Mouse (Mus musculus): Measurements from ENCODE around the gene Tle1. TPM values are rescaled to one million over a fixed set of nuclear protein-coding genes. Genes with fewer than 3 reads are reported as not detected.

Gene Tle1
- polyA plus RNA-seq, 1 experiment = 25.1 TPM

- no peak for TF ChIP-seq CTCF (IDR thresholded peaks at IDR 0.05; ENCODE audit: borderline replicate concordance, insufficient read depth, low read depth, low read length)
- TF ChIP-seq POLR2A (IDR thresholded peaks at IDR 0.05; ENCODE audit: borderline replicate concordance, insufficient read depth, low read length) = no peak
- Histone ChIP-seq H3K4me1 (ENCODE audit: control insufficient read depth, insufficient read depth, low read length) (no peaks in the 10 kb centered on the region), H3K27ac (ENCODE audit: insufficient read depth, low read length) (no peak overlapping the region), H3K4me3 (replicated peaks; ENCODE audit: insufficient read depth, low read depth, low read length) (no peak overlapping the region), H3K27me3 (ENCODE audit: control insufficient read depth, insufficient read depth, low read length) (no peaks in the 10 kb centered on the region)
- DNase-seq = no peak
- 63% methylated on average over 11 of the region's 11 CpGs for WGBS
These were observed 62.2 kb downstream of the Tle1 start for GRCm38 (mm10) chr4:72138264-72139080.

GRCm38 (mm10) chr4:72132646-72133045 lies 68.1 kb downstream of the Tle1 start:
- TF ChIP-seq POLR2A (IDR thresholded peaks at IDR 0.05; ENCODE audit: borderline replicate concordance, insufficient read depth, low read length) (no peak), CTCF (IDR thresholded peaks at IDR 0.05; ENCODE audit: borderline replicate concordance, insufficient read depth, low read depth, low read length) (no peak)
- no peak for DNase-seq

GRCm38 (mm10) chr4:72127596-72127995 lies 73.1 kb downstream of the Tle1 start:
- 62% methylated on average over 2 of the region's 2 CpGs for WGBS
- TF ChIP-seq POLR2A (IDR thresholded peaks at IDR 0.05; ENCODE audit: borderline replicate concordance, insufficient read depth, low read length) = no peak
- no peak for TF ChIP-seq CTCF (IDR thresholded peaks at IDR 0.05; ENCODE audit: borderline replicate concordance, insufficient read depth, low read depth, low read length)
- Histone ChIP-seq H3K27me3 (ENCODE audit: control insufficient read depth, insufficient read depth, low read length) (no peaks in the 10 kb centered on the region), H3K4me3 (replicated peaks; ENCODE audit: insufficient read depth, low read depth, low read length) (no peak overlapping the region), H3K4me1 (ENCODE audit: control insufficient read depth, insufficient read depth, low read length) (no peaks in the 10 kb centered on the region), H3K27ac (ENCODE audit: insufficient read depth, low read length) (no peak overlapping the region)
- DNase-seq = no peak

More at GRCm38 (mm10) chr4:72132646-72133045, 68.1 kb downstream of the Tle1 start:
- H3K4me1 ChIP-seq (ENCODE audit: control insufficient read depth, insufficient read depth, low read length) = no peaks in the 10 kb centered on the region
- H3K27me3 ChIP-seq (ENCODE audit: control insufficient read depth, insufficient read depth, low read length) = no peaks in the 10 kb centered on the region
- no peak overlapping the region for H3K4me3 ChIP-seq (replicated peaks; ENCODE audit: insufficient read depth, low read depth, low read length)
- WGBS = 80% methylated on average over 3 of the region's 3 CpGs
- no peak overlapping the region for H3K27ac ChIP-seq (ENCODE audit: insufficient read depth, low read length)

GRCm38 (mm10) chr4:72124790-72125189 lies 75.9 kb downstream of the Tle1 start:
- no peak for DNase-seq
- no peaks in the 10 kb centered on the region for H3K27me3 ChIP-seq (ENCODE audit: control insufficient read depth, insufficient read depth, low read length)
- no peak overlapping the region for H3K4me3 ChIP-seq (replicated peaks; ENCODE audit: insufficient read depth, low read depth, low read length)
- H3K27ac ChIP-seq (ENCODE audit: insufficient read depth, low read length) = no peak overlapping the region
- 26% methylated on average over 5 of the region's 5 CpGs for WGBS
- TF ChIP-seq CTCF (IDR thresholded peaks at IDR 0.05; ENCODE audit: borderline replicate concordance, insufficient read depth, low read depth, low read length) = no peak
- no peak for TF ChIP-seq POLR2A (IDR thresholded peaks at IDR 0.05; ENCODE audit: borderline replicate concordance, insufficient read depth, low read length)
- H3K4me1 ChIP-seq (ENCODE audit: control insufficient read depth, insufficient read depth, low read length) = no peaks in the 10 kb centered on the region

GRCm38 (mm10) chr4:72122837-72123236 lies 77.9 kb downstream of the Tle1 start:
- Histone ChIP-seq H3K4me3 (replicated peaks; ENCODE audit: insufficient read depth, low read depth, low read length) (no peak overlapping the region), H3K27me3 (ENCODE audit: control insufficient read depth, insufficient read depth, low read length) (no peaks in the 10 kb centered on the region), H3K27ac (ENCODE audit: insufficient read depth, low read length) (no peak overlapping the region), H3K4me1 (ENCODE audit: control insufficient read depth, insufficient read depth, low read length) (no peaks in the 10 kb centered on the region)
- 15% methylated on average over 1 of the region's 1 CpGs for WGBS
- no peak for DNase-seq
- no peak for TF ChIP-seq CTCF (IDR thresholded peaks at IDR 0.05; ENCODE audit: borderline replicate concordance, insufficient read depth, low read depth, low read length)
- TF ChIP-seq POLR2A (IDR thresholded peaks at IDR 0.05; ENCODE audit: borderline replicate concordance, insufficient read depth, low read length) = no peak

- no peak for DNase-seq
- 76% methylated on average over 2 of the region's 2 CpGs for WGBS
- H3K27ac ChIP-seq (ENCODE audit: insufficient read depth, low read length) = no peak overlapping the region
- H3K4me1 ChIP-seq (ENCODE audit: control insufficient read depth, insufficient read depth, low read length) = no peaks in the 10 kb centered on the region
- no peak overlapping the region for H3K4me3 ChIP-seq (replicated peaks; ENCODE audit: insufficient read depth, low read depth, low read length)
- TF ChIP-seq CTCF (IDR thresholded peaks at IDR 0.05; ENCODE audit: borderline replicate concordance, insufficient read depth, low read depth, low read length) = no peak
- TF ChIP-seq POLR2A (IDR thresholded peaks at IDR 0.05; ENCODE audit: borderline replicate concordance, insufficient read depth, low read length) = no peak
- H3K27me3 ChIP-seq (ENCODE audit: control insufficient read depth, insufficient read depth, low read length) = no peaks in the 10 kb centered on the region
These were observed 78.4 kb downstream of the Tle1 start for GRCm38 (mm10) chr4:72122343-72122742.

GRCm38 (mm10) chr4:72120050-72120449 lies 80.7 kb downstream of the Tle1 start:
- TF ChIP-seq CTCF (IDR thresholded peaks at IDR 0.05; ENCODE audit: borderline replicate concordance, insufficient read depth, low read depth, low read length) = no peak
- TF ChIP-seq POLR2A (IDR thresholded peaks at IDR 0.05; ENCODE audit: borderline replicate concordance, insufficient read depth, low read length) = no peak
- no peaks in the 10 kb centered on the region for H3K4me1 ChIP-seq (ENCODE audit: control insufficient read depth, insufficient read depth, low read length)
- no peak for DNase-seq
- no peak overlapping the region for H3K4me3 ChIP-seq (replicated peaks; ENCODE audit: insufficient read depth, low read depth, low read length)
- H3K27me3 ChIP-seq (ENCODE audit: control insufficient read depth, insufficient read depth, low read length) = no peaks in the 10 kb centered on the region
- no peak overlapping the region for H3K27ac ChIP-seq (ENCODE audit: insufficient read depth, low read length)
- 81% methylated on average over 6 of the region's 6 CpGs for WGBS

GRCm38 (mm10) chr4:72105702-72106101 lies 95.0 kb downstream of the Tle1 start:
- no peak overlapping the region for H3K4me3 ChIP-seq (replicated peaks; ENCODE audit: insufficient read depth, low read depth, low read length)
- H3K4me1 ChIP-seq (ENCODE audit: control insufficient read depth, insufficient read depth, low read length) = no peaks in the 10 kb centered on the region
- no peaks in the 10 kb centered on the region for H3K27me3 ChIP-seq (ENCODE audit: control insufficient read depth, insufficient read depth, low read length)
- no peak for DNase-seq
- TF ChIP-seq CTCF (IDR thresholded peaks at IDR 0.05; ENCODE audit: borderline replicate concordance, insufficient read depth, low read depth, low read length) (no peak), POLR2A (IDR thresholded peaks at IDR 0.05; ENCODE audit: borderline replicate concordance, insufficient read depth, low read length) (no peak)
- no peak overlapping the region for H3K27ac ChIP-seq (ENCODE audit: insufficient read depth, low read length)

All from cerebellum, adult 2 months (tissue).